Mouse (Mus musculus): Measurements from ENCODE around the gene H2-K1.

The H2-K1 gene

GRCm38 (mm10) chr17:34029890-34030595 lies 29.9 kb upstream of the H2-K1 start:
- TF ChIP-seq GATA4 (IDR thresholded peaks at IDR 0.05; ENCODE audit: insufficient replicate concordance, low read length): no peak

- no peak for TF ChIP-seq GATA4 (IDR thresholded peaks at IDR 0.05; ENCODE audit: insufficient replicate concordance, low read length)
These were observed 29.2 kb upstream of the H2-K1 start for GRCm38 (mm10) chr17:34029150-34029889.

GRCm38 (mm10) chr17:34028501-34029149 lies 28.5 kb upstream of the H2-K1 start:
- TF ChIP-seq GATA4 (IDR thresholded peaks at IDR 0.05; ENCODE audit: insufficient replicate concordance, low read length): no peak

GRCm38 (mm10) chr17:34027656-34028223 lies 27.6 kb upstream of the H2-K1 start, which contains the start of gene H2-Ke6:
Gene H2-Ke6, minus strand, starts transcription at chr17:34028060.
- TF ChIP-seq GATA4 (IDR thresholded peaks at IDR 0.05; ENCODE audit: insufficient replicate concordance, low read length): no peak

- TF ChIP-seq GATA4 (IDR thresholded peaks at IDR 0.05; ENCODE audit: insufficient replicate concordance, low read length): no peak
These were observed 26.9 kb upstream of the H2-K1 start for GRCm38 (mm10) chr17:34026917-34027655.

- no peak for TF ChIP-seq GATA4 (IDR thresholded peaks at IDR 0.05; ENCODE audit: insufficient replicate concordance, low read length)
These were observed 26.1 kb upstream of the H2-K1 start for GRCm38 (mm10) chr17:34026221-34026620.

GRCm38 (mm10) chr17:34025756-34026151 lies 25.6 kb upstream of the H2-K1 start:
- no peak for TF ChIP-seq GATA4 (IDR thresholded peaks at IDR 0.05; ENCODE audit: insufficient replicate concordance, low read length)

- no peak for TF ChIP-seq GATA4 (IDR thresholded peaks at IDR 0.05; ENCODE audit: insufficient replicate concordance, low read length)
These were observed 25.0 kb upstream of the H2-K1 start for GRCm38 (mm10) chr17:34024861-34025755.

- TF ChIP-seq GATA4 (IDR thresholded peaks at IDR 0.05; ENCODE audit: insufficient replicate concordance, low read length): no peak; the same call in 1 of the 2 replicates
These were observed 24.2 kb upstream of the H2-K1 start, which contains the start of gene Ring1 for GRCm38 (mm10) chr17:34024317-34024821. Gene Ring1, minus strand, starts transcription at chr17:34024680.

GRCm38 (mm10) chr17:34023678-34024077 lies 23.5 kb upstream of the H2-K1 start:
- TF ChIP-seq GATA4 (IDR thresholded peaks at IDR 0.05; ENCODE audit: insufficient replicate concordance, low read length): no peak

GRCm38 (mm10) chr17:34022987-34023386 lies 22.8 kb upstream of the H2-K1 start:
- no peak for TF ChIP-seq GATA4 (IDR thresholded peaks at IDR 0.05; ENCODE audit: insufficient replicate concordance, low read length)

- TF ChIP-seq GATA4 (IDR thresholded peaks at IDR 0.05; ENCODE audit: insufficient replicate concordance, low read length): no peak
These were observed 22.3 kb upstream of the H2-K1 start for GRCm38 (mm10) chr17:34022414-34022783.

GRCm38 (mm10) chr17:34021539-34022413 lies 21.6 kb upstream of the H2-K1 start:
- TF ChIP-seq GATA4 (IDR thresholded peaks at IDR 0.05; ENCODE audit: insufficient replicate concordance, low read length): no peak

All from liver, adult (tissue).